Mouse (Mus musculus): Measurements from ENCODE around the gene Asb8. TPM values are rescaled to one million over a fixed set of nuclear protein-coding genes. Genes with fewer than 3 reads are reported as not detected.

The Asb8 gene
- polyA plus RNA-seq, 1 experiment from 2014 or later, result 42.3 TPM

GRCm38 (mm10) chr15:98181856-98182570 lies 16.6 kb upstream of the Asb8 start:
- ATAC-seq (no peak), DNase-seq (ENCODE audit: low spot score) (no peak)
- Histone ChIP-seq H3K4me1 (ENCODE audit: insufficient read depth, low read depth, low read length) (no peaks in the 10 kb centered on the region), H3K4me2 (replicated peaks; ENCODE audit: low read depth, low read length) (no peak overlapping the region), H3K36me3 (ENCODE audit: insufficient read depth, low read length) (no peaks in the 10 kb centered on the region), H3K27ac (ENCODE audit: low read length) (no peak overlapping the region), H3K27me3 (replicated peaks; ENCODE audit: insufficient read depth, low read length) (no peaks in the 10 kb centered on the region), H3K9ac (replicated peaks; ENCODE audit: low read depth) (no peak overlapping the region), H3K4me3 (ENCODE audit: low read depth, low read length) (no peak overlapping the region), H3K9me3 (ENCODE audit: low read length) (no peaks in the 10 kb centered on the region)
- TF ChIP-seq EP300 (IDR thresholded peaks at IDR 0.05) (no peak), CTCF (IDR thresholded peaks at IDR 0.05) (no peak)
- WGBS, result 68% methylated on average over 12 of the region's 12 CpGs

- peak overlapping the region; percentile 48; the same call in 1 of the 2 replicates for H3K27ac ChIP-seq (ENCODE audit: low read length)
- H3K9ac ChIP-seq (replicated peaks; ENCODE audit: low read depth), result no peak overlapping the region
- DNase-seq (ENCODE audit: low spot score) (peak; percentile 96), ATAC-seq (peak; percentile 99)
- H3K4me3 ChIP-seq (ENCODE audit: low read depth, low read length), result peak overlapping the region; percentile 41
- H3K4me2 ChIP-seq (replicated peaks; ENCODE audit: low read depth, low read length), result peak overlapping the region; percentile 53
- no peaks in the 10 kb centered on the region for H3K9me3 ChIP-seq (ENCODE audit: low read length)
- WGBS, result 1% methylated on average over 30 of the region's 30 CpGs
- H3K27me3 ChIP-seq (replicated peaks; ENCODE audit: insufficient read depth, low read length), result no peaks in the 10 kb centered on the region
- no peaks in the 10 kb centered on the region for H3K36me3 ChIP-seq (ENCODE audit: insufficient read depth, low read length)
- peak; percentile 88 for TF ChIP-seq CTCF (IDR thresholded peaks at IDR 0.05)
- no peak; the same call in 1 of the 2 replicates for TF ChIP-seq EP300 (IDR thresholded peaks at IDR 0.05)
- H3K4me1 ChIP-seq (ENCODE audit: insufficient read depth, low read depth, low read length), result no peaks in the 10 kb centered on the region
These were observed 15.8 kb upstream of the Asb8 start for GRCm38 (mm10) chr15:98181132-98181711.

- H3K4me3 ChIP-seq (ENCODE audit: low read depth, low read length), result peak overlapping the region; percentile 41
- H3K4me1 ChIP-seq (ENCODE audit: insufficient read depth, low read depth, low read length), result no peaks in the 10 kb centered on the region
- no peaks in the 10 kb centered on the region for H3K36me3 ChIP-seq (ENCODE audit: insufficient read depth, low read length)
- no peaks in the 10 kb centered on the region for H3K27me3 ChIP-seq (replicated peaks; ENCODE audit: insufficient read depth, low read length)
- ATAC-seq, result no peak
- TF ChIP-seq EP300 (IDR thresholded peaks at IDR 0.05) (no peak), CTCF (IDR thresholded peaks at IDR 0.05) (no peak)
- WGBS, result 11% methylated on average over 26 of the region's 26 CpGs
- no peak overlapping the region for H3K9ac ChIP-seq (replicated peaks; ENCODE audit: low read depth)
- peak; percentile 11 for DNase-seq (ENCODE audit: low spot score)
- H3K27ac ChIP-seq (ENCODE audit: low read length), result peak overlapping the region; percentile 48
- H3K9me3 ChIP-seq (ENCODE audit: low read length), result no peaks in the 10 kb centered on the region
- H3K4me2 ChIP-seq (replicated peaks; ENCODE audit: low read depth, low read length), result peak overlapping the region; percentile 53
These were observed 15.2 kb upstream of the Asb8 start for GRCm38 (mm10) chr15:98180567-98181131.

- DNase-seq (ENCODE audit: low spot score), result no peak
- Histone ChIP-seq H3K4me2 (replicated peaks; ENCODE audit: low read depth, low read length) (no peak overlapping the region), H3K36me3 (ENCODE audit: insufficient read depth, low read length) (no peaks in the 10 kb centered on the region), H3K9ac (replicated peaks; ENCODE audit: low read depth) (no peak overlapping the region), H3K27me3 (replicated peaks; ENCODE audit: insufficient read depth, low read length) (0 out of 2 replicates have a peak, but pooled peaks cover 3% of the 10 kb centered on the region), H3K4me3 (ENCODE audit: low read depth, low read length) (no peak overlapping the region), H3K27ac (ENCODE audit: low read length) (no peak overlapping the region), H3K9me3 (ENCODE audit: low read length) (no peaks in the 10 kb centered on the region), H3K4me1 (ENCODE audit: insufficient read depth, low read depth, low read length) (no peaks in the 10 kb centered on the region)
- TF ChIP-seq CTCF (IDR thresholded peaks at IDR 0.05) (no peak), EP300 (IDR thresholded peaks at IDR 0.05) (no peak)
- ATAC-seq, result no peak
- WGBS, result 55% methylated on average over 3 of the region's 3 CpGs
These were observed 11.9 kb upstream of the Asb8 start for GRCm38 (mm10) chr15:98177320-98177719.

GRCm38 (mm10) chr15:98173821-98174220 lies 8.4 kb upstream of the Asb8 start:
- DNase-seq (ENCODE audit: low spot score), result peak; percentile 71

GRCm38 (mm10) chr15:98172113-98172512 lies 6.7 kb upstream of the Asb8 start:
- 54% methylated on average over 5 of the region's 5 CpGs for WGBS
- Histone ChIP-seq H3K4me2 (replicated peaks; ENCODE audit: low read depth, low read length) (no peak overlapping the region), H3K27ac (ENCODE audit: low read length) (no peak overlapping the region)

More at GRCm38 (mm10) chr15:98173821-98174220, 8.4 kb upstream of the Asb8 start:
- H3K27me3 ChIP-seq (replicated peaks; ENCODE audit: insufficient read depth, low read length), result peaks cover 19% of the 10 kb centered on the region
- no peak for ATAC-seq
- H3K4me2 ChIP-seq (replicated peaks; ENCODE audit: low read depth, low read length), result no peak overlapping the region
- H3K4me1 ChIP-seq (ENCODE audit: insufficient read depth, low read depth, low read length), result no peaks in the 10 kb centered on the region
- 40% methylated on average over 8 of the region's 8 CpGs for WGBS
- no peak overlapping the region for H3K9ac ChIP-seq (replicated peaks; ENCODE audit: low read depth)
- no peaks in the 10 kb centered on the region for H3K9me3 ChIP-seq (ENCODE audit: low read length)
- TF ChIP-seq EP300 (IDR thresholded peaks at IDR 0.05) (no peak), CTCF (IDR thresholded peaks at IDR 0.05) (peak; percentile 70)
- H3K4me3 ChIP-seq (ENCODE audit: low read depth, low read length), result no peak overlapping the region
- H3K27ac ChIP-seq (ENCODE audit: low read length), result no peak overlapping the region
- no peaks in the 10 kb centered on the region for H3K36me3 ChIP-seq (ENCODE audit: insufficient read depth, low read length)

More at GRCm38 (mm10) chr15:98172113-98172512, 6.7 kb upstream of the Asb8 start:
- no peak overlapping the region for H3K9ac ChIP-seq (replicated peaks; ENCODE audit: low read depth)
- no peak overlapping the region for H3K4me3 ChIP-seq (ENCODE audit: low read depth, low read length)
- no peak for DNase-seq (ENCODE audit: low spot score)
- no peak for TF ChIP-seq CTCF (IDR thresholded peaks at IDR 0.05)
- TF ChIP-seq EP300 (IDR thresholded peaks at IDR 0.05), result no peak
- H3K4me1 ChIP-seq (ENCODE audit: insufficient read depth, low read depth, low read length), result no peaks in the 10 kb centered on the region
- no peak for ATAC-seq
- H3K27me3 ChIP-seq (replicated peaks; ENCODE audit: insufficient read depth, low read length), result peaks cover 36% of the 10 kb centered on the region
- H3K9me3 ChIP-seq (ENCODE audit: low read length), result no peaks in the 10 kb centered on the region
- no peaks in the 10 kb centered on the region for H3K36me3 ChIP-seq (ENCODE audit: insufficient read depth, low read length)
